In the genomic region with DNA sequence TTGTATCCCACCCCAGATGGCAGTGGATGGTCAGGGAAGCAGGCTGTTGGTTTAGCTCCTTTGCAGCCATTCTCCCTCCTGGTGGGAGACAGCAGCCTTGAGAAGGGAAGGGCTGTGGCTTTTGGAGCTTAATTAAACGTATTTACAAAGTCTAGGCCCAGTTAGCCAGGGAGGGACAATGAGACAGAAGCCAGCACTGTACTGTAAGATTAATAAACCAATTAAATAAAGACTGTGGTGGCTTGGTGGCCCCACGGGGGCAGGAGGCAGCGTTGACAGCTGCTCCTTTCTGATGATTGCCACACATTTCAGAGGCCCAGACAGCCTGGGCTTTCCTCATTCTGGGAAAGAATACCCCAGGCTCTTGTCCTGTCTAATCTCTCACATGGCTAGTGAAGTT, we compare ENCODE assay signal across 13 mouse cellular contexts. TPM values are rescaled to one million over a fixed set of nuclear protein-coding genes. Genes with fewer than 3 reads are reported as not detected.
A peak's percentile ranks its signal among the peaks of the same experiment; 100 is the strongest.
DNase-seq lines count a peak whose midpoint lies in the region; ATAC-seq and TF ChIP-seq lines count a peak whose summit lies in the region.
"Had no signal": no experiment of that assay in that cellular context is flagged by ENCODE, and none has a peak within 500 bp of the region (broad histone marks: within the 10 kb centered on the region; RNA-seq: fewer than 3 reads in every experiment).

No protein-coding gene starts in this region.

- intact Hi-C loops in heart, postnatal 25 days (cut with DNase I): no loop called here

- no peak overlapping the region for H3K4me2 ChIP-seq in heart, embryonic 16.5 days (ENCODE audit: low read depth, low read length)
- H3K4me2 ChIP-seq in forebrain, embryonic 12.5 days: no peak overlapping the region
- no peak overlapping the region for H3K4me2 ChIP-seq in hindbrain, embryonic 15.5 days
- no peak overlapping the region for H3K4me2 ChIP-seq in midbrain, postnatal 0 days (ENCODE audit: low read depth, low read length, poor library complexity, severe bottlenecking)

- no peak for DNase-seq in heart, postnatal 25 days (ENCODE audit: low spot score)
- DNase-seq in midbrain, postnatal 0 days (ENCODE audit: low spot score): peak; percentile 79
- no peak for DNase-seq in adrenal gland, adult 18-20 months (ENCODE audit: low spot score in 2 of 2)
- no peak for DNase-seq in yolk sac, embryonic 10.5 days (ENCODE audit: low spot score)
- DNase-seq in kidney, postnatal 14 days: no peak
- DNase-seq: cerebellum, adult 18-20 months; gastrocnemius, postnatal 14 days; kidney, adult 8-10 months; liver, postnatal 0 days had no signal

- no peaks in the 10 kb centered on the region for H3K27me3 ChIP-seq in heart, embryonic 16.5 days (ENCODE audit: control insufficient read depth, insufficient read depth, low read length)
- peaks cover 34% of the 10 kb centered on the region for H3K27me3 ChIP-seq in forebrain, embryonic 12.5 days
- peaks cover 4% of the 10 kb centered on the region; the same call in 1 of the 2 replicates for H3K27me3 ChIP-seq in hindbrain, embryonic 15.5 days
- no peaks in the 10 kb centered on the region for H3K27me3 ChIP-seq in midbrain, postnatal 0 days (ENCODE audit: insufficient read depth, low read length)
- H3K27me3 ChIP-seq: Patski had no signal

- H3K36me3 ChIP-seq in heart, embryonic 16.5 days (ENCODE audit: control insufficient read depth, insufficient read depth): no peaks in the 10 kb centered on the region
- H3K36me3 ChIP-seq in forebrain, embryonic 12.5 days (replicated peaks): no peaks in the 10 kb centered on the region
- no peaks in the 10 kb centered on the region for H3K36me3 ChIP-seq in hindbrain, embryonic 15.5 days
- no peaks in the 10 kb centered on the region for H3K36me3 ChIP-seq in midbrain, postnatal 0 days (ENCODE audit: insufficient read depth, low read length)

- H3K9ac ChIP-seq in heart, embryonic 16.5 days (ENCODE audit: low read length): peak overlapping the region; percentile 21; the same call in 1 of the 2 replicates
- H3K9ac ChIP-seq in forebrain, embryonic 12.5 days: no peak overlapping the region
- H3K9ac ChIP-seq in hindbrain, embryonic 15.5 days: no peak overlapping the region
- H3K9ac ChIP-seq in midbrain, postnatal 0 days (replicated peaks; ENCODE audit: low read length, poor library complexity, severe bottlenecking): no peak overlapping the region
- H3K9ac ChIP-seq: liver, postnatal 0 days had no signal

- H3K4me3 ChIP-seq in heart, embryonic 16.5 days (ENCODE audit: low read length): no peak overlapping the region
- no peak overlapping the region for H3K4me3 ChIP-seq in forebrain, embryonic 12.5 days (replicated peaks)
- H3K4me3 ChIP-seq in hindbrain, embryonic 15.5 days: no peak overlapping the region
- H3K4me3 ChIP-seq in midbrain, postnatal 0 days (ENCODE audit: low read depth, low read length): no peak overlapping the region

- 8% methylated on average over 3 of the region's 3 CpGs for WGBS in heart, embryonic 16.5 days
- WGBS in forebrain, embryonic 12.5 days: 1% methylated on average over 3 of the region's 3 CpGs
- 3% methylated on average over 3 of the region's 3 CpGs for WGBS in hindbrain, embryonic 15.5 days
- 20% methylated on average over 3 of the region's 3 CpGs for WGBS in midbrain, postnatal 0 days

- 0 out of 2 replicates have a peak, but pooled peaks have one; percentile 26 for ATAC-seq in heart, embryonic 16.5 days (replicated peaks; ENCODE audit: extremely low read depth, insufficient read depth, low FRiP score)
- ATAC-seq in forebrain, embryonic 12.5 days (ENCODE audit: low FRiP score): peak; percentile 70
- peak; percentile 24; the same call in 1 of the 2 replicates for ATAC-seq in hindbrain, embryonic 15.5 days (ENCODE audit: low FRiP score, low read depth)
- no peak for ATAC-seq in midbrain, postnatal 0 days (ENCODE audit: low FRiP score)
- ATAC-seq: liver, postnatal 0 days; Patski had no signal

- no peaks in the 10 kb centered on the region for H3K9me3 ChIP-seq in heart, embryonic 16.5 days (replicated peaks; ENCODE audit: control insufficient read depth, low read length)
- H3K9me3 ChIP-seq in forebrain, embryonic 12.5 days: no peaks in the 10 kb centered on the region
- no peaks in the 10 kb centered on the region for H3K9me3 ChIP-seq in hindbrain, embryonic 15.5 days
- H3K9me3 ChIP-seq in midbrain, postnatal 0 days (ENCODE audit: low read length): no peaks in the 10 kb centered on the region

- TF ChIP-seq CTCF in midbrain, postnatal 0 days (IDR thresholded peaks at IDR 0.05): no peak

- peaks cover 28% of the 10 kb centered on the region for H3K4me1 ChIP-seq in heart, embryonic 16.5 days (ENCODE audit: control insufficient read depth, insufficient read depth, low read length)
- H3K4me1 ChIP-seq in forebrain, embryonic 12.5 days: peaks cover 39% of the 10 kb centered on the region
- peaks cover 36% of the 10 kb centered on the region for H3K4me1 ChIP-seq in hindbrain, embryonic 15.5 days (replicated peaks)
- H3K4me1 ChIP-seq in midbrain, postnatal 0 days (ENCODE audit: insufficient read depth, low read length): no peaks in the 10 kb centered on the region

- 0 out of 2 replicates have a peak overlapping the region, but pooled peaks have one; percentile 13 for H3K27ac ChIP-seq in heart, embryonic 16.5 days (ENCODE audit: low read length)
- peak overlapping the region; percentile 57 for H3K27ac ChIP-seq in forebrain, embryonic 12.5 days
- H3K27ac ChIP-seq in hindbrain, embryonic 15.5 days (replicated peaks): 0 out of 2 replicates have a peak overlapping the region, but pooled peaks have one; percentile 26
- H3K27ac ChIP-seq in midbrain, postnatal 0 days (ENCODE audit: low read depth, low read length): no peak overlapping the region

RNA-seq across cellular contexts. Expression of gene Camk1g, which starts 19.4 kb away (rescaled TPM):
- polyA plus RNA-seq in heart, embryonic 16.5 days (2015; fragmentation: Nextera tagmentation; extraction: Ambion mirVana): 13.6 and 16.6 TPM in 2 replicates
- total RNA-seq in heart, postnatal 25 days (2021): under 1 TPM; 0.39 to 0.62 TPM
- polyA plus RNA-seq in forebrain, embryonic 12.5 days (2016; fragmentation: Nextera tagmentation; extraction: Ambion mirVana): 20.5 and 20.6 TPM in 2 replicates
- polyA plus RNA-seq in hindbrain, embryonic 15.5 days (2015; fragmentation: Nextera tagmentation; extraction: Ambion mirVana): 40.5 and 41.0 TPM in 2 replicates
- total RNA-seq in midbrain, postnatal 0 days (2014; rRNA removed): 48.1 and 54.7 TPM in 2 replicates
- 46.6 and 50.3 TPM in 2 replicates for polyA plus RNA-seq in midbrain, postnatal 0 days (2015; fragmentation: Nextera tagmentation; extraction: Ambion mirVana)
- total RNA-seq in adrenal gland, adult 18-20 months (2021): under 1 TPM; 0.13 to 0.17 TPM
